Mouse (Mus musculus): Measurements from ENCODE around the gene H2-Q10. TPM values are rescaled to one million over a fixed set of nuclear protein-coding genes. Genes with fewer than 3 reads are reported as not detected.
"Not testable (repeated sequence)": the region's sequence is repeated elsewhere in the genome, so short reads cannot be mapped to it uniquely, and the experiment has no call there.

H2-Q10 gene
- polyA plus RNA-seq, 2 experiments from 2014 or later: 15.0 to 23.6 TPM

DNA sequence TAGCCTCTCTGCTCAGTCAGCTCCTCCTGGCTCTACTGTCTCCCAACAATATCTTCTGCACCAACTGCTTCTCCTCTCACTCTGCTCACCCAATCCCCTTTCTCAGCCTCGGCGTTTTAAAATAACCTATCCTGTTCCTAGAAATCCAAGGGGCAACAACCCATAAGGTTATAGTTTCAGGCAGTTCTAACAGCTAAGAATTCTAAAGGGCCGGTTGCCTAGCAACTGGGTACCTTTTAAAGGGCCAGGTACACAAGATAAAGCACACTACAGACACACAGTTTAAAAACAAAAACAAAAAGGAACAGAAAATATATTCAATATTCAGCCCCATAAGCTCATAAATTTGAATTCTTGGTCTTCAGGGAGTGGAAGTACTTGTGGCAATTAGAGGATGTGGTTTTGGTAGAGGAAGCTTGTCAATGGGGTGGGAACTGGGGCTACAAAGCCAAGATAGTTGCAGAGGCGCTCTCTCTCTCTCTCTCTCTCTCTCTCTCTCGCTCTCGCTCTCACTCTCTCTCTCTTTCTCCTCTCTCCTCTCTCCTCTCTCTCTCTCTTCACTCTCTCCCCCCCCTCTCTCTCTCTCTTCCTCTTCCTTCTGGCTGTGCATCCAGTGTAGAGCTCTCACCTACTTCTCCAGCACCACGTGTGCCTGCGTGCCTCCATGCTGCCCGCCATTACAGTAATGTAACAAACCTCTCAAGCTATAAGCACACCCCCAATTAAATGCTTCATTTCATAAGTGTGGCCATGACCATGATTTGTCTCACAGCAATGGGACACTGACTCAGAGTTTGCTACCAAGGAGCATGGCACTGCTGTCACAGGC lies 9.2 kb upstream of the H2-Q10 start:
- peak; percentile 95 for ATAC-seq

DNA sequence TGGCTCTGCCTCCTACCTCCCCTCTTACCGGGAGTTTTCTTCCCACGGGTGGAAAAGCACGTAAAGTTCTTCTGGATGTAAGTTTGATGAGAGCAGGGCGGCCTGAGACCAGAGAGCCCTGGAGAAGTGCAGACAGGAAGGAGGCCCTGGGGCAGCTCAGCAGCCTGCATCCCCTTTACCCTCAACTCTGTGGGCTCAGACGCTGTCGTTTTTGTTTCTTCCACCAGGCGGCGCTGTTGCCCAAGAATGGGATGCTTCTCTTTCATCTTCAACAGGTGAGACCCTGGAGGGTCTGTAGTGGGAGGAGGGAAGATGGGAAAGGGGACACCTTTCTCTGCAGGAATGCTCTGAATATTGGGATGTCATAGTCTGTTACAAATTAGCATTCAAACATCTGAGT lies 4.2 kb upstream of the H2-Q10 start:
- ATAC-seq: not testable (repeated sequence)

DNA sequence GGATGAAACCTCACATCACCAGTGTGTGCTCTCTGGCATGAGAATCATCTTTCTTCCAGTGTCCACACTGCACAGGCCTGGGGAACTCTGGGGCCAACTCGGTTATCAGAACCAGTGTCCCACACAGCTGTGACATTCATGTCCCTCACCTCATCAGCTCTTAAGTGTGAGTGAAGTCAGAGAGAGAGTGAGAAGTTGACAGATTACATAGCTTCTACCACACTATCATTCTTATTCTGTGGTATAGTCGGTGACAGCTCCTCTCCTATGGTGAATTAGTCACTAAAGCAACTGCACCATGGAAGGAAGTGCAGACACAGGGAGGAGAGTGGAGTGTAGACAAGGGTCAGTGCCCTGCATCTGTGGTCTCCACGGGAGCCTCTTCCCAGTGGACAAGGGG lies 953 bp upstream of the H2-Q10 start:
- not testable (repeated sequence) for ATAC-seq

DNA sequence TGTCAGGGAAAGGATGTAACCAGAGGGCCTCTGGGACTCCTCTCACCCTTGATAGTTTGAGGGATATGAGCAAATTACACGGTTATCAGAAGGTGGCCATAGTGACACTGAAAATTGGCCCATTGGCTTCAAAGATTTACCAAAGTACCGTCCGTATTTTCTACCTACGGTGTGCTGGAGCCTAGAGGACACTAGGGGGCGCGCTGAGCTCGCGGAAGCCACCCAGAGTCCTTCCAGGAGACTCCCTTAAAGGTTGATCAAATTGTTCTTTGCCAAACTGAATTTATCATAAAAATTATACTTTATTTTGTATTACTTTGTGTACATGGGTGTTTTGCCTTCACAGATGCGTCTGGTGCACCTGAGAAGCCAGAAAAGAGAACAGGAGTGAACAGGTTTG lies 14.2 kb downstream of the H2-Q10 start:
- ATAC-seq: peak; percentile 53

DNA sequence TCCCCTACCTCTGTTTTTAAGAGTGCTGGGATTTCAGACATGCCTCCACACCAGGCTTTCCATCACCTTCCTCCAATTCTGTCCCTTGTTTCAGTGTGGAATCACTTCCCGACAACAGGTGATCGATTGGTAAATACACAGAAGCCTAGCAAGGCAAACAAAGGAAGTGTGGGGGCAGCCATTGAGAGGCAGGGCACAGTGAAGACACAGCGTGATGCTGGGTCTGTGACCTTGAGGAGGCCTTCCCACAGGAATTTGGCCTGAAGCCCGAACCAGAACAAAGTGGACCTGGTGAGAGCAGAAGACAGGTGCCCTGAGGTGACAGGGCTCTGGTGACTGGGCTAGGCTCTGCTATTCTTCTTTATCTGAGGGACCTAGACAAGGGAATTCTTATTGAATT lies 15.8 kb downstream of the H2-Q10 start:
- no peak for ATAC-seq

DNA sequence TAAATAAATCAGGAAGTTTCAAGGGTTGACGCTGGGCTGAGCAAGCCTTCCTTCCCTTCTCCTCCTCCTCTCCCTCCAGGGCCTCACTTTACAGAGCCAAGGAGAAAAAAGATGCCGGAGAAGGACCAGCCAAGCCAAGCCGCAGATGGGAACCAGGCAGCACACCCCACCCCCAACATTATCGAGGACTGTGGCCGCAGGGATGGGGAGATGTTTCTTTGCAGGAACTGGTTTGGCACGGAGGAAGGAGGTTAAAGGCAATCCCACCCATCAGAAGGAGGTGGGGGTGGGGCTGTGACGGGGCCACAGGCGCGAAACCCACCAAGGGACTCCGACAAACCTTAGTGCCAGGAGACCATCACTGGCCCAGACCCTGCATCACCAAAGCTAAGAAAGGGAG lies 16.8 kb downstream of the H2-Q10 start:
- no peak for ATAC-seq

DNA sequence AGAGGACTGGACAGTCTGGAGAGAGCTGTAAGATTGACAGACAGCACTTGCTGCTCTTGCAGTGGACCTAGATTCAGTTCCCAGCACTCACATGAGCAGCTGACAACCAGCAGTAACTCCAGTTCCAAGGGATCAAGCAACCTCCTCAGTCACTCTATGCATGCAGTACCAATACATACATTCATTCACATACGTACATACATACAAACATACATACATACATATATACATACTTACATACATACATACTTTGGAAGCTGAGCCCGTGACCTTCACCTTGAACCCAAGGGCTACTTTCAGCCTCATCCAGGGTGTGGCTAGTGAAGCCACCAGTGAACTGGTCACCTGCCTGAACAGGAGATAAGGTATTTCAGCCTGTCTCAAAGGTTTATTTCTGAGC lies 18.2 kb downstream of the H2-Q10 start:
- ATAC-seq: no peak

DNA sequence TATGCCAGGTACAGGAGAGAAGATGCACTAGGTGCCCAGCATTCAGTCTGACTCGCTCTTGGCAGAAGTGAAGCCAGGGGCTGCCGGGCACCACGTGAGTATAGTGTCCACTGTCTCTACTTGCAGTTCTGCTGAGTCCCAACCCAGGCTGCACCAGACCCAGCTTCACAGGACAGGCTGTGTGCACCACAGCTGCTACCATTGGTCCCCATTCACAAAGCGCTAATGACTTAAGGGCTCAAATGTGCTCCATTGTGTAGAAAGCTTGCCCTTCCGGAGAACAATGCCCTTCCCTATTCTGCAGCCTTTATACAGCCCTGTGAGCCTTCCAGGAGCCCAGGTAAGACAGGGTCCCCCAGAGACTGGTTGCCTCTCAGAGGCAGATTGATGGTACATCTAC lies 20.4 kb downstream of the H2-Q10 start:
- ATAC-seq: no peak

DNA sequence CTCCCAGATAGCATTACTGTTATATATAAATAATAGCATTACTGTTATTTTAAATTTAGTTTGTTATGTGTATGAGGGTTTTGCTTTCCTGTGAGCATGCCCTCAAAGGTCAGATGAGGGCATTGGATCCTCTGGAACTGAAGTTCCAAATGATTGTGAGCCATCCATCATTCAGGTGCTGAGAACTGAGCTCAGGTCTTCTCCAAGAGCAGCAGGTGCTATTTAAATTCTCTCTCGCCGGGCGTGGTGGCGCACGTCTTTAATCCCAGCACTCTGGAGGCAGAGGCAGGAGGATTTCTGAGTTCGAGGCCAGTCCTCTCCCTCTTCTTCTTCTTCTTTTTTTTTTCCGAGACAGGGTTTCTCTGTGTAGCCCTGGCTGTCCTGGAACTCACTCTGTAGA lies 27.2 kb downstream of the H2-Q10 start:
- ATAC-seq: no peak

DNA sequence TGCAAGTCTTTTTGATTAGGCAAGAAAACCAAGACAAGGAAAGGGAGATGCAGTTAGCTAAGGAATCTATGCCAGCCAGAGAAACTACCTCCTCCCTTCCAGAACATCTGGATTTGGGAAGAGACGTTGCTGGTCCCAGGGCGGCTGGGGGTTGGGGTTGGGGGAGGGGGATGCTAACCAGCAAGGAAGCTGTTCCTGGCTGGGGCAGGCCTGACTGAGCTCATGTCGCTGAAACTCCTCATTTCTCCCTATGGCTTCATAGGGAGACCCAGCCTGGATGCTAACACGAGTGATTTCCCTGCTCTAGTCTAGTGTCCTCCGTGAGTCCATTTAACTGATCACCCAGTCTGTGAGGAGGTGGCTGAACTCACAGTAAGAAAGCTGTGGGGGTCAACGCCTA lies 32.3 kb downstream of the H2-Q10 start:
- no peak for ATAC-seq

DNA sequence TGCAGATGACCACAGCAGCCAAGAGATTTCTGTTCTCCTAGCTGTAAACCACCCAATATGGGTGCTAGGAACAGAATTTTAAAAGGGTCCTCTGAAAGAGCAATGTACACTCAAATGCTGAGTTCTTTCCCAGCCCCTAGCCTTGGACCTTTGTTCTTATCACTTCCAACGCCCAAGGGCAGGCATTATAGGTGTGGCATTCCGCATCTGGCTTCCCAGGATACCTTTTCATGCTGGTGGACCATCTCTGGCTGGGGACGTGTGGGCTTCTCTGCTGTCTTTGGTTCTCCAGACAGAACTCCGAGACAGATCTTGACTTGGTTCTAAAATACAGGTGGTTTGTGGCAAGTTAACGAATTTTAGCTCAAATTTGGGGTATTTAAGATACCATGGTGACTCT lies 32.9 kb downstream of the H2-Q10 start:
- ATAC-seq: no peak

DNA sequence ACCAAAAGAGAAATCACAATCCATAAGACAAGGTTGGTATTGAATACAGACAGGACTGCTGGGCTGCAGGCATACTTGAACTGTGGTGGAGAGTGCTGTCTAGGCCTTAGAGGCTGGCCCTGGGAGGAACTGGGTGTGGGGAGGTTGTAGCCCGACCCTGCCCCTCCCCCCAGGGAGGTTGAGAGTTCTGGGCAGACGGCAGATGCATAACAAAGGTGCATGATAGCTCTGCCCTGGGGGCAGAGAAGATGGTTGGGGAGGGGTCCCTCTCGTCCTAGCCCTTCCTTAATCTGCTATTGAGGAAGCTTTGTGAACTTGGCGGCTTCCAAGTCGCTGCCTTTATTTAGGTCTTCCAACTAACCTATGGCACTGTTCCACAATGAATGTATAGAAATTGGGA lies 34.0 kb downstream of the H2-Q10 start:
- ATAC-seq: no peak

DNA sequence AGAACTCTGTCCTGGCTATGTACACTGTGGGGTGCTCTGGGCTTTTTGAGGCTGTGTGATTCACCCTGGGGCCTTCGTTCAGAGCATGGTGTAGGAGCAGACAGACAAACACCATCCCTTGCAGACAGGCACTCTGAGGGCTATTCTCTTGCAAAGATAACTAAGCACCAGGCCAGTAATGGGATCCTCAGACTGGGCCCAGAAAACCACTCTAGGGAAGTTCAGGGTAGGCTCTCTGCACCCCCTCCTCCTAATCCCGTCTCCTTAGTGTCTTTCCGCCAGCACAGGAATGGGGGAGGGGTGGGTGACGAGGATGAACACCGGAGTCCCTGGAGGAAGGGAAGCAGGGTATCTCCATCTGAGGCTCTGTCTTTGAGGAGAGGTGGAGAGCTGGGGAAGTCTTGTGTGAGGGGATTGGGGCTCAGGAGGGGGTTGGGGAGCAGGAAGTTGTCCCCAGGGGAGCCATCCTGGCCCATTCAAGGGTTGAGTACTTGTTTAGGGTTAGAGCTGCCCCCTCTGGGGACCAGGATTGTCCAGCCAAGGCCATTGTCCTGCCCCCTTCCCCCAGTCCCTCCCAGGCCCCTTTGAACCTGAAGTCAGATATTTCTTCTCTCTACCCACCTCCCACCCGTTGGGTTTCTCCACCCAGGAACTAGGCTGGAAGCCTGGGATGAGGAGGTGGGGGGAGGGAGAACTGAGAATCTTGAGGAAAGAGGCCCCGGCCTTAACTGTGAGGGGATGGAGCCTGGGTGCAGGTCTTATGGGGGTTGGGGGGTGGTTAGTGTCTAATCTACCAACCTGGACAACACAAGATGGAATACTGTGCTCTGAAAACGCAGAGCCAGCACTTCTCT lies 35.0 kb downstream of the H2-Q10 start:
- no peak for ATAC-seq

DNA sequence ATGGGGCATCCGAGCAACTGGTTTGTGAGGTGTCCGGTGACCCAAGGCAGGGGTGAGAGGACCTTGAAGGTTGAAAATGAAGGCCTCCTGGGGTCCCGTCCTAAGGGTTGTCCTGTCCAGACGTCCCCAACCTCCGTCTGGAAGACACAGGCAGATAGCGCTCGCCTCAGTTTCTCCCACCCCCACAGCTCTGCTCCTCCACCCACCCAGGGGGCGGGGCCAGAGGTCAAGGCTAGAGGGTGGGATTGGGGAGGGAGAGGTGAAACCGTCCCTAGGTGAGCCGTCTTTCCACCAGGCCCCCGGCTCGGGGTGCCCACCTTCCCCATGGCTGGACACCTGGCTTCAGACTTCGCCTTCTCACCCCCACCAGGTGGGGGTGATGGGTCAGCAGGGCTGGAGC lies 35.9 kb downstream of the H2-Q10 start, which contains the start of gene Pou5f1:
Pou5f1 (plus strand) TSS at position 243 of the 400 bp plus-strand sequence.
- ATAC-seq: no peak

DNA sequence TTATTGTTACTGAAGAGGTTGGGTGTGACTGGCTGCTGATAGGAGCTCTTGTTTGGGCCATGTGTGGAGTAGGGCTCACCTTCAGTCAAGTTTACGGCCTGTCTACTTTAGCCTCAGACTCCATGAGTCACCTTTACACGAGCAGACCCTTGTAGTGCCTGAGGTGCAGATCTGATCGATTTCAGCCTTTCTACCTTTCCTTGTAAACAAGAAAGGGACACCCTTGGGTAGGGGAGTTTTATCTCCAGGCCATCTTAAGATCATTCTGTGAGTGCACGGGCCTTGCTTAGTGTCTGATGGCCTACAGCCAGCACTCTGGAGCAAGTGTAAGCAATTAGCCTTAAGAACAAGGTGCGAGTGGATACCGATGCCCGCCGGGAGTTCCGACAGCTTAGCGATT lies 37.0 kb downstream of the H2-Q10 start:
- no peak for ATAC-seq

DNA sequence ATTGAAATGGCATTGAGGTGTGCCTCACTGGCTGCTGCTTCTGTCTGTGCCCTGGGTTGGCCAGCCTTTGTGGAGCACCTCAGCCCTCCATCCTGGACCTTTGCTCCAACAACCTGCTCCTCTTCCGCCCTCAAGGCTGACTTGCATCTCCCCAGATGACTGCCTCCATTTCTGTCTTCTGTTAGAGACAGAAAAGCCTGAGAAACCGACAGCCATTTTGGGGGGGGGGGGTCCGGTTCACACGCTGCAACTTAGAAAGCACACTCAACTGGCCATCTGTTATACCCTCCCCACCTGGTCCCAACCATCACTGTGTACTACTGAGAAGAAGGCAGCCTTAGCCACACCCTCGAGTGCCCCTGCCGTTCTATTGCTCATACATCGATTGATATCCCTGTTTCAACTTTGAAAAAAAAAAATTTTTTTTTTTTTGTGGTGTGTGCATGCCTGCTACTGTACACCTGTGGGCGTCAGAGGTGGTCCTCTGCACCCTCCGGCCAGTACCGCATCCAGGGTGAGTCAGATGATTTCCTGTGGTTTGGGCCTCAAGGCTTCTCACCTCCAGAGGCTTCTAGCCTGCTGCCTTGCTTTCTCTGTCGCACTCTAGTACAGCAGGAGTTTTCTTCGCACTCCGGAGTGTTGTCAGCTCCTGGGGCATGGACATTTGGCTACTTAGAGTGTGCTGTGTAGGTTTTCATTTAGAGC lies 37.8 kb downstream of the H2-Q10 start:
- ATAC-seq: peak; percentile 39

DNA sequence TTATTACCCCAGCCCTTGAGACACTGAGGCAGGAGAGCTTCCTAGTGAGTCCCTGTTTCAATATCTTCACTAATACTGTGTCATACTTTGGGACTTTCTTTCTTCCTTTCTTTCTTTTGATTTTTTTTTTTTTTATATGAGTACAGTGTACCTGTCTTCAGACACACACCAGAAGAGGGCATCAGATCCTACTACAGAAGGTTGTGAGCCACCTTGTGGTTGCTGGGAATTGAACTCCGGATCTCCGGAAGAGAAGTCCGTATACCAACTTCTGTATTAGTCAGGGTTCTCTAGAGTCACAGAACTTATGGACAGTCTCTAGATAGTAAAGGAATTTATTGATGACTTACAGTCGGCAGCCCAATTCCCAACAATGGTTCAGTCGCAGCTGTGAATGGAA lies 38.4 kb downstream of the H2-Q10 start:
- not testable (repeated sequence) for ATAC-seq

DNA sequence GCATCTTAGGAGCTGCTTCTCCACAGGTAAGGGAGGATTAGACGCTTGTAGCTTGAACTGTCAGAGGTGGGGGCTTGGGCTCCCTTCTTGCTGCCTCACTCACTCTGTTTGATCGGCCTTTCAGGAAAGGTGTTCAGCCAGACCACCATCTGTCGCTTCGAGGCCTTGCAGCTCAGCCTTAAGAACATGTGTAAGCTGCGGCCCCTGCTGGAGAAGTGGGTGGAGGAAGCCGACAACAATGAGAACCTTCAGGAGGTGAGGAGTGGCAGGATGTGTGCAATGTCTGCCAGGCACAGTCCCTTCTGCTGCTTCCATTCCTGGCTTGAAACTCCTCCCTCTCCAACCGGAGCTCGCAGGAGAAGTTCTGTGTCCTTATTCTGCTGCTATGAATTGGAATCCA lies 39.4 kb downstream of the H2-Q10 start:
- ATAC-seq: peak; percentile 69

DNA sequence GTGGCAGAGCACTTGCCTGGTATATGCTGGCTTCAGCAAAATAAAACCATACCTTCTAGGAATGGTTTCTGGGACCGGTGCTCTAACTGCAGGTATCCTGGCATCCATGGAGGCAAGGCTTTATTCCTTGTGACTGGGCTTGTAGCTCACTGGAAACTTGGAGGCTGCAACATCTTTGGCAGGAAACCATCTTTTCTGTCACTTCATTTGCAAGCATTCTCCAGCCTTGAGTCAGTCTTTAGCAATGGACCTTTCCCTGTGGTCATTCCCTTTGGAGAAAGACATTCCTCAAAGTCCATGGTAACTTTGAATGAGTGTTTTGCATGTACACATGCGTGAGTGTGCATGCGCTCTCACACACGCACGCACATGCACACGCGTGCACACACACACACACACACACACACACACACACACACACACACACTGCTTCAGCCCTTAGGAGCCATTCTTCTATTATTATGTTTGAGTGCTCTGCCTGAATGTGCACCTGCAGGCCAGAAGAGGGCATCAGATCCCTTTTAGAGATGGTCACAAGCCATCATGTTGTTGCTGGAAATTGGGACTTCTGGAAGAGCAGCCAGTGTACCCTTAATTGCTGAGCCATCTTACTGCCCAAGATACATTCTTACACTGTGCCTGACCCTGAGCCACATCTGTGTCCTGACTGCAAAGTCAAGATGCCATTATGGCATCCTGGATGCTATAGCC lies 43.2 kb downstream of the H2-Q10 start:
- no peak for ATAC-seq

DNA sequence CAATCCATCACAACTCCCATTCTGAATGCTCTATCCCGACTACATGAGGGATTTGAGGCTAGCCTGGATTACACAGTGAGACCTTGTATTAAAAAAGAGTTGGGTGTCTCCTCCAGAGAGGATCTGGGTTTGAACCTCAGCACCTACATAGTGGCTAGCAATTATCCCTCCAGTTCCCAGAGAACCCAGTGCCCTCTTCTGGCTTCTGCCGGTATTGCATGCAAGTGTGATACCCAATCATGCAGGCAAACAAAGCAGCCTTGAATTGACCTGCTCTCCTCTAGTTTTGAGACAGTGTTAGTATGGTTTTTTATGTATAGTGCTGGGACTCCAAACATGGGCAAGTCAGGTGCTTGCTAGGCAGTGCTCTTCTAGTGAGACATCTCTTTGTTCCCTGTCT lies 44.0 kb downstream of the H2-Q10 start:
- ATAC-seq: no peak

DNA sequence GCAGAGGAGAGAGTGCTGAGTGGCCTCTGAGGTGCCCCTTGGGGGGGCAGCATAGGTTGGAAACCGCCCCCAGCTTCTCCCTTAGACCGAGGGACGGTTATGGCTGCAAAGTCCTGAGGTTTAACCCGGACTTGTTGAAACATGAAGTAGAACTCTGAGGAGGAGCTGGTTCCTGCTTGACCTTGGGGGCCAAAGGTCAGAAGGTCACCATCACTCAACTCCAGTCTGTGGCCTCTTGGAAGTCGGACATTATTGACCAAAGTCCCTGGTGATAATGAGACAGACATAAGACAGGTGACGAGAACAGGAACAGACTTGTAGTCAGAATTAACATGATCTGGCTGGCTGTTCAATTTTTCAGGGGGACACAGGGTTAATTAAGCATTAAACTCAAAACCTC lies 44.9 kb downstream of the H2-Q10 start:
- no peak for ATAC-seq

DNA sequence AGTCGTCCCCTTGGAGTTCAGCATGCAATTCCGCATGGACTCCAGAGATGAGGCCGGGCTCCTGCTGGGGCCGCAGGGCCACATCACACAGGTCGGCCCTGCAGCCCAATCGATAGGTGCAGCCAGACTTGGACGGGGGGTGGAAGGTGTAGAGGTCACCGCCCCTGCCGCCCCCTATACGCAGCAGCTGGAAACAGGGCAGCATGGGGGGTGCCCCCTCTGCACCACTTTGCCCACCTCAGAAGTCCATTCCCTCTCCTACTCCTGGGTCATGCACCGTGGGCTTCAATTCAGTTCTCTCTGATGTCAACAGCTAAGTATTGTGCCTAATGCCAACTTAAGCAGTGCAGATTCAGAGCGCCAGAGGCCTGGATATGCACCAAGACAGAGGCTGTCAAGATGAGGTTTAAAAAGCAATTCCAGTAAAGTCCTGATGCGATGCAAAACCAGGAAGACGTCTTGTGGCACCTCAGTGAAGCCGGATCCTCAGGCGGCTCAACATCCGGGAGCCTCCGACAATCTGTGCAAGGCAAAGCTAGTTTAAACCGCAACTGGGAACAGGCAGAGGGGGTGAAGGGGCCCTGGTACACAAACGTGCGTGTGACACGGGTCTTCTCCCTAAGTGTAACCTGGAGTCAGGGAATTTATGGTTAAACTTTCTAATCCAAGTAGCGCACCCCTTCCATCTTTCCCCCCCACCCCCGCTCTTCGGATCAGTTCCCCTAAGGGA lies 46.2 kb downstream of the H2-Q10 start:
- peak; percentile 22 for ATAC-seq
